Mouse (Mus musculus) heart, embryonic 11.5 days (tissue): ENCODE data around the gene Gm17660. TPM values are rescaled to one million over a fixed set of nuclear protein-coding genes. Genes with fewer than 3 reads are reported as not detected.
"Not testable (repeated sequence)": the region's sequence is repeated elsewhere in the genome, so short reads cannot be mapped to it uniquely, and the experiment has no call there.

Source experiments
- ATAC-seq: fragments of 200-750 bp; cut with Nextera tagmentation; replicated peaks from 2 replicates; pipeline ENCODE4 v1.8.0; 2017; ENCODE audit warnings: moderate library complexity; ENCODE audit not compliant: insufficient number of reproducible peaks, low FRiP score, low TSS enrichment
- H3K27ac ChIP-seq: fragments of 300-500 bp; sonication (generic); 2 replicates; pipeline ENCODE4 v1.5.1; 2014; ENCODE audit warnings: mild to moderate bottlenecking, low read depth, low read length
- H3K27me3 ChIP-seq: fragments of 300-500 bp; sonication (generic); 2 replicates; pipeline ENCODE4 v1.6.1; 2014; ENCODE audit warnings: mild to moderate bottlenecking, low read length, mixed read lengths; ENCODE audit not compliant: control insufficient read depth, insufficient read depth
- H3K36me3 ChIP-seq: fragments of 300-500 bp; sonication (generic); 2 replicates; pipeline ENCODE4 v1.6.1; 2014; ENCODE audit warnings: mild to moderate bottlenecking, low read length, moderate library complexity, mixed read lengths; ENCODE audit not compliant: control insufficient read depth, insufficient read depth
- H3K4me1 ChIP-seq: fragments of 300-500 bp; sonication (generic); 2 replicates; pipeline ENCODE4 v1.6.1; 2014; ENCODE audit warnings: low read length; ENCODE audit not compliant: control insufficient read depth, insufficient read depth
- H3K4me2 ChIP-seq: fragments of 300-500 bp; sonication (generic); 2 replicates; pipeline ENCODE4 v1.6.1; 2014; ENCODE audit warnings: mild to moderate bottlenecking, moderate library complexity
- H3K4me3 ChIP-seq: fragments of 300-500 bp; sonication (generic); 2 replicates; pipeline ENCODE4 v1.5.1; 2014; ENCODE audit warnings: low read depth, low read length
- H3K9ac ChIP-seq: fragments of 300-500 bp; sonication (generic); 2 replicates; pipeline ENCODE4 v1.6.1; 2014; ENCODE audit warnings: mild to moderate bottlenecking, low read depth, low read length, moderate library complexity
- H3K9me3 ChIP-seq: fragments of 300-500 bp; sonication (generic); replicated peaks from 2 replicates; pipeline ENCODE4 v1.6.1; 2016; ENCODE audit warnings: low read length; ENCODE audit not compliant: control insufficient read depth
- WGBS: fragments of 180-500 bp; shearing (Covaris S2); extraction: QIAGEN DNeasy Blood & Tissue Kit; methylation state at CpG from one replicate; pipeline ENCODE4 v1.1.7; 2014; ENCODE audit not compliant: insufficient replicate concordance; 5-methylcytosine and 5-hydroxymethylcytosine counted together
- microRNA-seq: library from miRNA; unstranded; fragments of <30 nt; microRNA quantifications from one replicate; pipeline ENCODE4, GENCODE M21; 2016; ENCODE audit warnings: borderline number of aligned reads
- polyA plus RNA-seq: library from polyadenylated mRNA; unstranded; fragments of >200 nt; fragmentation: Nextera tagmentation; extraction: Ambion mirVana; gene quantifications from 2 replicates; pipeline ENCODE4 v1.2.1, GENCODE M21; 2014

Gm17660 gene
- polyA plus RNA-seq, 1 experiment from 2014 or later, result not detected

- H3K4me1 ChIP-seq, result peaks cover 24% of the 10 kb centered on the region
- H3K9me3 ChIP-seq, H3K4me2 ChIP-seq, H3K27ac ChIP-seq, ATAC-seq, H3K36me3 ChIP-seq, H3K27me3 ChIP-seq, H3K9ac ChIP-seq, H3K4me3 ChIP-seq: not testable (repeated sequence)
- WGBS, result 81% methylated on average over 5 of the region's 5 CpGs
Measured at GRCm38 (mm10) chr5:104024193-104024592, 53.2 kb downstream of the Gm17660 start.

GRCm38 (mm10) chr5:104023289-104024020 lies 54.0 kb downstream of the Gm17660 start:
- Histone ChIP-seq H3K36me3 (no peaks in the 10 kb centered on the region), H3K4me2 (no peak overlapping the region), H3K4me1 (peaks cover 24% of the 10 kb centered on the region), H3K9me3 (no peaks in the 10 kb centered on the region), H3K27ac (no peak overlapping the region), H3K9ac (no peak overlapping the region), H3K4me3 (no peak overlapping the region), H3K27me3 (no peaks in the 10 kb centered on the region)
- ATAC-seq, result no peak
- whole genome bisulfite sequencing, result 68% methylated on average over 8 of the region's 8 CpGs

GRCm38 (mm10) chr5:104022558-104022957 lies 54.9 kb downstream of the Gm17660 start:
- Histone ChIP-seq H3K27me3 (no peaks in the 10 kb centered on the region), H3K9ac (peak overlapping the region; percentile 84), H3K27ac (peak overlapping the region; percentile 88; the same call in 1 of the 2 replicates), H3K4me2 (peak overlapping the region; percentile 77), H3K4me3 (no peak overlapping the region; the same call in 1 of the 2 replicates), H3K36me3 (no peaks in the 10 kb centered on the region), H3K4me1 (peaks cover 24% of the 10 kb centered on the region), H3K9me3 (no peaks in the 10 kb centered on the region)
- 48% methylated on average over 5 of the region's 5 CpGs for WGBS
- ATAC-seq, result no peak

GRCm38 (mm10) chr5:104021597-104022378 lies 55.6 kb downstream of the Gm17660 start, which contains the start of gene Hsd17b11:
Gene Hsd17b11 (minus strand): TSS chr5:104021919.
- no peaks in the 10 kb centered on the region for H3K9me3 ChIP-seq
- peaks cover 3% of the 10 kb centered on the region for H3K36me3 ChIP-seq
- WGBS, result under 1% methylated on average over 31 of the region's 31 CpGs
- ATAC-seq, result peak; percentile 86
- peak within 1 kb of the TSS; percentile 63 for H3K4me3 ChIP-seq
- no peaks in the 10 kb centered on the region for H3K27me3 ChIP-seq
- H3K4me2 ChIP-seq, result peak within 1 kb of the TSS; percentile 77
- H3K27ac ChIP-seq, result peak within 1 kb of the TSS; percentile 88
- H3K4me1 ChIP-seq, result peaks cover 24% of the 10 kb centered on the region
- peak within 1 kb of the TSS; percentile 84 for H3K9ac ChIP-seq

Small RNA genes lying within 50 kb of the gene (microRNA-seq; reads per million reads assigned to microRNA genes)
- gene Mir5619, result 3.1 reads per million, percentile 32 among the genes with 10 or more reads in this experiment

Other genes with a start within 250 kb of the Gm17660 start
- 6.7 and 10.9 TPM in 2 replicates for gene Klhl8, start 166.3 kb downstream of the Gm17660 start, polyA plus RNA-seq
- 0.20 TPM in 1 of 2 replicates, not detected in the other for gene Hsd17b13, start 100.2 kb downstream of the Gm17660 start, polyA plus RNA-seq
- 4.2 and 5.3 TPM in 2 replicates for gene Hsd17b11, start 55.7 kb downstream of the Gm17660 start, polyA plus RNA-seq
- 51.8 and 53.5 TPM in 2 replicates for gene Nudt9, start 31.3 kb downstream of the Gm17660 start, polyA plus RNA-seq
- gene Sparcl1, start 36.1 kb upstream of the Gm17660 start, polyA plus RNA-seq, result 18.2 and 21.8 TPM in 2 replicates
- not detected in 2 replicates for gene Dspp, start 93.1 kb upstream of the Gm17660 start, polyA plus RNA-seq
- gene Dmp1, start 125.0 kb upstream of the Gm17660 start, polyA plus RNA-seq, result not detected in 2 replicates
- not detected in 2 replicates for gene Ibsp, start 221.6 kb upstream of the Gm17660 start, polyA plus RNA-seq
- not detected in 2 replicates for gene Mepe, start 247.7 kb upstream of the Gm17660 start, polyA plus RNA-seq